Mouse (Mus musculus): Measurements from ENCODE around the gene Morn1.

DNA sequence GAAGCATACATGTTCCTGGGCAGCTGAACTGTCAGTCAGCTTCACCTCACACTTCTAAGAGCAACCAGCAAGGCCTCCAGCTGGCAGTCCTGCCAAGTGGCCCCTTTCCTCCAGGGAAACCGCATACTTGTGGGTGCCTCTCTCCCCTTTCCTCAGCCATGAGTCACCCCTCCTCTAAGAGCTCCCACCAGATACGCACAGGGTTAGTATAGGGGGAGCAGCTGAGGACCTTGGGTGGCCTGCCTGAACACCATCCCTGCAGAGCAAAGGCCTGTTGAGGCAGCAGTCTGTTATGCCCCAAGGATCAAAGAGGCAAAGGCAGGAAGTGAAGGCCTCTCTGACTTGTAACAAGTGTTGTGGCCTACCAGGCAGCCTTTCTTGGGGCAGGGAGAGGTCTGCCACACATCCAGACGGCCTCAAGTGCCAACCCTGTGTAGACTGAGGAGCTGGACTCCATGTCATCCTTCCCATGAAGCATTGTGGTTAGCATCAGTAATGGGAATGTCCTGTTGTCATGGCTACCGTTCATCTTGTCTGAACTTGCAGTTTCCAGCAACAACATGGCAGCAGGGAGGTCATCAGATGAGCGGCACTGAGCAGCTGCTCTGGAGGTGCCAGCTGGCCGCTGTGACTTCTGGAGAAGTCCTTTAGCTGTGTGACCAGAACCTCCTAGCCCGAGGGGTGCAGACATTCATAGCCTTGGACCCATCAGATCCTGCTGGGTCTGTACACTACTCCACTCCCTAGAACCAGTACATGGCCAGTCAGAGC is 40.4 kb downstream of the Morn1 start:
- no peak for TF ChIP-seq CTCF (IDR thresholded peaks at IDR 0.05; ENCODE audit: control insufficient read depth, insufficient read depth, insufficient replicate concordance, low read depth, low read length)
- no peak for TF ChIP-seq POLR2A (IDR thresholded peaks at IDR 0.05; ENCODE audit: control insufficient read depth, low read depth, low read length)
